Mouse (Mus musculus): Measurements from ENCODE around the gene Nav2. TPM values are rescaled to one million over a fixed set of nuclear protein-coding genes. Genes with fewer than 3 reads are reported as not detected.

Nav2 gene
- polyA plus RNA-seq, 1 experiment from 2014 or later, result 4.1 TPM

DNA sequence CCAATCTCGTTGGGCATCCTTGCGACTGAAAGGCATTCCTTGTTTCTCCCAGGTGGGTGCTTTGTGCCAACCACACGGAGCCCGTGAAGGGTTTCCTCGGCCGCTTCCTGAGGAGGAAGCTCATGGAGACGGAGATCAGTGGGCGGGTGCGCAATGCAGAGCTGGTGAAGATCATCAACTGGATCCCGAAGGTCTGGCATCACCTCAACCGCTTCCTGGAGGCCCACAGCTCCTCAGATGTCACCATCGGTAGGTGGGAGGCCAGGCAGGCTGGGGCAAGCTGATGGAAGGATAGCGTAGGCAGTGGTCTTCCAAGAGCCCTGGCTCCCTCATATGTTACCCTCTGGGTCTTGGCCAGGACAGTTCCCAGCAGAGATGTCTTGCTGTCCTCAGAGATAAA lies 689.7 kb downstream of the Nav2 start:
- no peak overlapping the region for H3K4me2 ChIP-seq (ENCODE audit: low read depth, low read length)
- H3K4me3 ChIP-seq (ENCODE audit: low read depth, low read length), result no peak overlapping the region
- ATAC-seq (ENCODE audit: low read depth), result no peak
- H3K4me1 ChIP-seq (ENCODE audit: control insufficient read depth, low read depth, low read length), result no peaks in the 10 kb centered on the region
- H3K36me3 ChIP-seq (ENCODE audit: control insufficient read depth, insufficient read depth), result no peaks in the 10 kb centered on the region
- no peaks in the 10 kb centered on the region for H3K27me3 ChIP-seq (ENCODE audit: control insufficient read depth, insufficient read depth, low read depth, low read length)
- no peak overlapping the region for H3K9ac ChIP-seq (ENCODE audit: low read depth, low read length)
- WGBS (ENCODE audit: insufficient replicate concordance), result 69% methylated on average over 13 of the region's 13 CpGs
- H3K27ac ChIP-seq (ENCODE audit: low read length), result no peak overlapping the region
- no peaks in the 10 kb centered on the region for H3K9me3 ChIP-seq (replicated peaks; ENCODE audit: control insufficient read depth, low read length)

- Histone ChIP-seq H3K4me1 (ENCODE audit: control insufficient read depth, low read depth, low read length) (no peaks in the 10 kb centered on the region), H3K4me3 (ENCODE audit: low read depth, low read length) (no peak overlapping the region), H3K4me2 (ENCODE audit: low read depth, low read length) (no peak overlapping the region), H3K36me3 (ENCODE audit: control insufficient read depth, insufficient read depth) (no peaks in the 10 kb centered on the region), H3K9ac (ENCODE audit: low read depth, low read length) (no peak overlapping the region), H3K9me3 (replicated peaks; ENCODE audit: control insufficient read depth, low read length) (no peaks in the 10 kb centered on the region), H3K27ac (ENCODE audit: low read length) (no peak overlapping the region), H3K27me3 (ENCODE audit: control insufficient read depth, insufficient read depth, low read depth, low read length) (no peaks in the 10 kb centered on the region)
- 58% methylated on average over 3 of the region's 3 CpGs for WGBS (ENCODE audit: insufficient replicate concordance)
- no peak for ATAC-seq (ENCODE audit: low read depth)
Measured at GRCm38 (mm10) chr7:49599950-49600349, 691.4 kb downstream of the Nav2 start.

GRCm38 (mm10) chr7:49601191-49601975 lies 692.9 kb downstream of the Nav2 start:
- peak; percentile 43; the same call in 1 of the 2 replicates for ATAC-seq (ENCODE audit: low read depth)

DNA sequence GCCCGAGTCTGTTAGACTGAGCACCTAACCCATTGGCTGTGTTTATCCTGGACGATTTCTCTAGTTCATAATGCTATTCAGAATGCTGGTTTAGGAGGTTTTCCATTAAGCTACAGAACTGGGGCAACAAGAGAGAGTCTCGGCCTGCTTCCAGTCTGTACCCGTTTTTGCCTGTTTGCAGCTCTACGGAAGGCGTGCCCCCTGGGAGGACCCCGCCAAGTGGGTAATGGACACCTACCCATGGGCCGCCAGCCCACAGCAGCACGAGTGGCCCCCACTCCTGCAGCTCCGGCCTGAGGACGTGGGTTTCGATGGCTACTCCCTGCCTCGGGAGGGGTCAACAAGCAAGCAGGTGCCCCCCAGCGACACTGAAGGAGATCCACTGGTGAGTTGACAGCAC lies 695.7 kb downstream of the Nav2 start:
- no peak for ATAC-seq (ENCODE audit: low read depth)
- 66% methylated on average over 14 of the region's 14 CpGs for WGBS (ENCODE audit: insufficient replicate concordance)
- no peak overlapping the region for H3K4me3 ChIP-seq (ENCODE audit: low read depth, low read length)
- no peak overlapping the region for H3K4me2 ChIP-seq (ENCODE audit: low read depth, low read length)
- H3K4me1 ChIP-seq (ENCODE audit: control insufficient read depth, low read depth, low read length), result no peaks in the 10 kb centered on the region
- H3K9me3 ChIP-seq (replicated peaks; ENCODE audit: control insufficient read depth, low read length), result no peaks in the 10 kb centered on the region
- no peak overlapping the region for H3K9ac ChIP-seq (ENCODE audit: low read depth, low read length)
- H3K36me3 ChIP-seq (ENCODE audit: control insufficient read depth, insufficient read depth), result no peaks in the 10 kb centered on the region; the same call in 1 of the 2 replicates
- no peak overlapping the region for H3K27ac ChIP-seq (ENCODE audit: low read length)
- H3K27me3 ChIP-seq (ENCODE audit: control insufficient read depth, insufficient read depth, low read depth, low read length), result no peaks in the 10 kb centered on the region

More at GRCm38 (mm10) chr7:49601191-49601975, 692.9 kb downstream of the Nav2 start:
- H3K4me2 ChIP-seq (ENCODE audit: low read depth, low read length), result no peak overlapping the region
- no peaks in the 10 kb centered on the region for H3K27me3 ChIP-seq (ENCODE audit: control insufficient read depth, insufficient read depth, low read depth, low read length)
- H3K27ac ChIP-seq (ENCODE audit: low read length), result no peak overlapping the region
- 15% methylated on average over 13 of the region's 13 CpGs for WGBS (ENCODE audit: insufficient replicate concordance)
- H3K4me3 ChIP-seq (ENCODE audit: low read depth, low read length), result no peak overlapping the region
- no peaks in the 10 kb centered on the region for H3K9me3 ChIP-seq (replicated peaks; ENCODE audit: control insufficient read depth, low read length)
- no peaks in the 10 kb centered on the region for H3K36me3 ChIP-seq (ENCODE audit: control insufficient read depth, insufficient read depth)
- no peak overlapping the region for H3K9ac ChIP-seq (ENCODE audit: low read depth, low read length)
- no peaks in the 10 kb centered on the region for H3K4me1 ChIP-seq (ENCODE audit: control insufficient read depth, low read depth, low read length)

DNA sequence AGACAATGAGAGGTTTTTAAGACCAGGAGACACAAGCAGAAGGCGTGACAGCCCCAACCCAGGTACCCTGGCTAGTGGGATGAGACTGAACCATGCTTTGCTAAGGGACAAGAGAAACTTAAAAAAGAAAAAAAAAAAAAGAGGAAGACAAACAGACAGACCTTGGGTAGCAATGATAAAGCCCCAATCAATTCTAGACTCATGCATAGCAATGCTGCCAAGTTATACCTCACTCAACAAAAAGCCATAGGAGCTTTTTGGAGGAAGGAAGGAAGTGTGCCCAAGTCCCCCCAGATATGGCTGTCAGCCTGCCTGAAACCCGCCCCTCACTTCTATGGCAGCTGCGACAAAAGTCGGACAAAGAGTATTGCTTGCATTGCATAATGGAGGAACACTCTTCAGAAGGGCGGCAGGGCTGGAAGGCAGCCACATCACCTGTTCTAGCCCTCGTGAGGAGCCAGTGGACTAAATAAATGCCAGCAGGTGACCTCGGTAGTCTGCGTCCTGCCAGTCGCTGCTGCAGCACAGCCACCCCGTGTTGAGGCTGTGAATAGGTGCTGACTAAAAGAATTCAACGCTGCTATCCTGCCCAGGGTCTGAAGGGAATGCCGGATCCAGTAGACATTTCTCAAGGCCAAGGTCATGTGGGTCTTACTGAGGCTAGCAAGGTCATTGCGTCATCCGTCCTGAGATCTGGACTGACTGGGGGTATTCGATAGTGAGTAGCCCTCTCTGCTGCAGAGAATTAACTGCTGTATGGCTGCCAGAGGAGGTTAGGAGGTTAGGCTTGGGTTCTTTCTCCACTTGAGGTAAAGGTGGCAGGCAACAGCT lies 696.7 kb downstream of the Nav2 start:
- no peak for ATAC-seq (ENCODE audit: low read depth)
- Histone ChIP-seq H3K4me1 (ENCODE audit: control insufficient read depth, low read depth, low read length) (no peaks in the 10 kb centered on the region), H3K4me3 (ENCODE audit: low read depth, low read length) (no peak overlapping the region), H3K9me3 (replicated peaks; ENCODE audit: control insufficient read depth, low read length) (no peaks in the 10 kb centered on the region), H3K4me2 (ENCODE audit: low read depth, low read length) (no peak overlapping the region), H3K27ac (ENCODE audit: low read length) (no peak overlapping the region), H3K36me3 (ENCODE audit: control insufficient read depth, insufficient read depth) (no peaks in the 10 kb centered on the region; the same call in 1 of the 2 replicates), H3K9ac (ENCODE audit: low read depth, low read length) (no peak overlapping the region), H3K27me3 (ENCODE audit: control insufficient read depth, insufficient read depth, low read depth, low read length) (no peaks in the 10 kb centered on the region)
- 59% methylated on average over 15 of the region's 15 CpGs for WGBS (ENCODE audit: insufficient replicate concordance)

- Histone ChIP-seq H3K27ac (ENCODE audit: low read length) (no peak overlapping the region), H3K36me3 (ENCODE audit: control insufficient read depth, insufficient read depth) (no peaks in the 10 kb centered on the region), H3K27me3 (ENCODE audit: control insufficient read depth, insufficient read depth, low read depth, low read length) (no peaks in the 10 kb centered on the region), H3K4me1 (ENCODE audit: control insufficient read depth, low read depth, low read length) (no peaks in the 10 kb centered on the region), H3K4me2 (ENCODE audit: low read depth, low read length) (no peak overlapping the region), H3K9ac (ENCODE audit: low read depth, low read length) (no peak overlapping the region), H3K4me3 (ENCODE audit: low read depth, low read length) (no peak overlapping the region), H3K9me3 (replicated peaks; ENCODE audit: control insufficient read depth, low read length) (no peaks in the 10 kb centered on the region)
- 10% methylated on average over 6 of the region's 7 CpGs for WGBS (ENCODE audit: insufficient replicate concordance)
- no peak for ATAC-seq (ENCODE audit: low read depth)
Measured at GRCm38 (mm10) chr7:49616258-49616735, 707.8 kb downstream of the Nav2 start.

- Histone ChIP-seq H3K4me3 (ENCODE audit: low read depth, low read length) (no peak overlapping the region), H3K36me3 (ENCODE audit: control insufficient read depth, insufficient read depth) (no peaks in the 10 kb centered on the region), H3K27me3 (ENCODE audit: control insufficient read depth, insufficient read depth, low read depth, low read length) (no peaks in the 10 kb centered on the region), H3K9ac (ENCODE audit: low read depth, low read length) (no peak overlapping the region), H3K4me1 (ENCODE audit: control insufficient read depth, low read depth, low read length) (no peaks in the 10 kb centered on the region), H3K9me3 (replicated peaks; ENCODE audit: control insufficient read depth, low read length) (no peaks in the 10 kb centered on the region), H3K4me2 (ENCODE audit: low read depth, low read length) (no peak overlapping the region), H3K27ac (ENCODE audit: low read length) (no peak overlapping the region)
- no peak for ATAC-seq (ENCODE audit: low read depth)
- WGBS (ENCODE audit: insufficient replicate concordance), result 70% methylated on average over 4 of the region's 4 CpGs
Measured at GRCm38 (mm10) chr7:49617087-49617486, 708.6 kb downstream of the Nav2 start.

GRCm38 (mm10) chr7:49620160-49620559 lies 711.6 kb downstream of the Nav2 start:
- 41% methylated on average over 1 of the region's 1 CpGs for WGBS (ENCODE audit: insufficient replicate concordance)
- Histone ChIP-seq H3K27ac (ENCODE audit: low read length) (no peak overlapping the region), H3K36me3 (ENCODE audit: control insufficient read depth, insufficient read depth) (no peaks in the 10 kb centered on the region), H3K9ac (ENCODE audit: low read depth, low read length) (no peak overlapping the region), H3K4me1 (ENCODE audit: control insufficient read depth, low read depth, low read length) (no peaks in the 10 kb centered on the region), H3K4me3 (ENCODE audit: low read depth, low read length) (no peak overlapping the region), H3K4me2 (ENCODE audit: low read depth, low read length) (no peak overlapping the region), H3K27me3 (ENCODE audit: control insufficient read depth, insufficient read depth, low read depth, low read length) (no peaks in the 10 kb centered on the region), H3K9me3 (replicated peaks; ENCODE audit: control insufficient read depth, low read length) (no peaks in the 10 kb centered on the region)
- ATAC-seq (ENCODE audit: low read depth), result no peak

DNA sequence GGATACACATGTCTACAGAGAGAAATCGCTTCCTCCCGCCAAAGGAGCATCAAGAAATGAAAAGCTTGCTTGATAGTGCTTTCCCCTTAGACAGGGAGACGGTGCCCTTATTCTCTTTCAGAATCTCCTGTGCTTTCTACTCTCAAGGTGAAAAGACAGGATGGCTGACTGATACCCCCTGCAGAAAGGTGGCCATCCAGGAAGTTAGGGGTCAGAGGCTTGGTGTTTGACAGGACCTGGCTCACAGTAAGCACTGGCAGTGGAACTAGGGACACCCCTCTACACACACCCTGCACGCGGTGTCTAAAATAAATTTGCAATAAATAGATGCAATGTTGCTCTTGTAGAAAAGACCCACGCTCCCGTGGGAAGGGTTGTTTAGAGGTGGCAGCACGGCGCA lies 723.4 kb downstream of the Nav2 start:
- 12% methylated on average over 9 of the region's 9 CpGs for WGBS (ENCODE audit: insufficient replicate concordance)
- no peak for ATAC-seq (ENCODE audit: low read depth)
- no peaks in the 10 kb centered on the region for H3K9me3 ChIP-seq (replicated peaks; ENCODE audit: control insufficient read depth, low read length)

More for the DNA sequence above, 723.4 kb downstream of the Nav2 start:
- peaks cover 66% of the 10 kb centered on the region for H3K27me3 ChIP-seq (ENCODE audit: control insufficient read depth, insufficient read depth, low read depth, low read length)
- no peak overlapping the region for H3K4me2 ChIP-seq (ENCODE audit: low read depth, low read length)
- H3K27ac ChIP-seq (ENCODE audit: low read length), result no peak overlapping the region
- no peak overlapping the region for H3K9ac ChIP-seq (ENCODE audit: low read depth, low read length)
- no peaks in the 10 kb centered on the region for H3K36me3 ChIP-seq (ENCODE audit: control insufficient read depth, insufficient read depth)
- no peak overlapping the region for H3K4me3 ChIP-seq (ENCODE audit: low read depth, low read length)
- H3K4me1 ChIP-seq (ENCODE audit: control insufficient read depth, low read depth, low read length), result no peaks in the 10 kb centered on the region; the same call in 1 of the 2 replicates

Data from liver, embryonic 16.5 days (tissue).